Mouse (Mus musculus): ENCODE measurements at regions not wholly inside any gene's neighbourhood (a gene's known extent, or its start where the extent isn't known, plus 50 kb on each side); places are given as distances from the start of the nearest gene placed in this dataset.

GRCm38 (mm10) chr14:105783428-105783827, 113.2 kb downstream of the Spry2 start:
- no peak for DNase-seq (ENCODE audit: low spot score)

- no peak for DNase-seq (ENCODE audit: low spot score)
These were observed 116.9 kb downstream of the Spry2 start for GRCm38 (mm10) chr14:105779760-105780159.

GRCm38 (mm10) chr14:105779349-105779748, 117.3 kb downstream of the Spry2 start:
- peak; percentile 84 for DNase-seq (ENCODE audit: low spot score)

- no peak for DNase-seq (ENCODE audit: low spot score)
These were observed 122.9 kb downstream of the Spry2 start for GRCm38 (mm10) chr14:105773674-105774073.

- no peak for DNase-seq (ENCODE audit: low spot score)
These were observed 129.5 kb downstream of the Spry2 start for GRCm38 (mm10) chr14:105767100-105767499.

GRCm38 (mm10) chr14:105752509-105753375, 143.9 kb downstream of the Spry2 start:
- no peak for DNase-seq (ENCODE audit: low spot score)

GRCm38 (mm10) chr14:105751762-105752161, 144.9 kb downstream of the Spry2 start:
- no peak for DNase-seq (ENCODE audit: low spot score)

GRCm38 (mm10) chr14:105744578-105744977, 152.0 kb downstream of the Spry2 start:
- DNase-seq (ENCODE audit: low spot score), result no peak

GRCm38 (mm10) chr14:105744125-105744524, 152.5 kb downstream of the Spry2 start:
- DNase-seq (ENCODE audit: low spot score), result peak; percentile 90

- peak; percentile 90 for DNase-seq (ENCODE audit: low spot score)
These were observed 155.7 kb downstream of the Spry2 start for GRCm38 (mm10) chr14:105740889-105741288.

GRCm38 (mm10) chr14:105738568-105738967, 158.1 kb downstream of the Spry2 start:
- DNase-seq (ENCODE audit: low spot score), result no peak

- no peak for DNase-seq (ENCODE audit: low spot score)
These were observed 160.3 kb downstream of the Spry2 start for GRCm38 (mm10) chr14:105736352-105736751.

- DNase-seq (ENCODE audit: low spot score), result no peak
These were observed 162.3 kb downstream of the Spry2 start for GRCm38 (mm10) chr14:105734291-105734690.

- peak; percentile 56 for DNase-seq (ENCODE audit: low spot score)
These were observed 163.4 kb downstream of the Spry2 start for GRCm38 (mm10) chr14:105733013-105733728.

GRCm38 (mm10) chr14:105732221-105733012, 164.2 kb downstream of the Spry2 start:
- DNase-seq (ENCODE audit: low spot score), result peak; percentile 88

- DNase-seq (ENCODE audit: low spot score), result no peak
These were observed 165.8 kb downstream of the Spry2 start for GRCm38 (mm10) chr14:105730786-105731185.

- no peak for DNase-seq (ENCODE audit: low spot score)
These were observed 167.8 kb downstream of the Spry2 start for GRCm38 (mm10) chr14:105728841-105729240.

GRCm38 (mm10) chr14:105725741-105726140, 170.9 kb downstream of the Spry2 start:
- DNase-seq (ENCODE audit: low spot score), result no peak

GRCm38 (mm10) chr14:105722923-105723322, 173.7 kb downstream of the Spry2 start:
- no peak for DNase-seq (ENCODE audit: low spot score)

- no peak for DNase-seq (ENCODE audit: low spot score)
These were observed 175.0 kb downstream of the Spry2 start for GRCm38 (mm10) chr14:105721576-105721975.

- no peak for DNase-seq (ENCODE audit: low spot score)
These were observed 175.7 kb downstream of the Spry2 start for GRCm38 (mm10) chr14:105720816-105721510.
